Mouse (Mus musculus): Measurements from ENCODE around the gene Ptprk.

Ptprk gene

DNA sequence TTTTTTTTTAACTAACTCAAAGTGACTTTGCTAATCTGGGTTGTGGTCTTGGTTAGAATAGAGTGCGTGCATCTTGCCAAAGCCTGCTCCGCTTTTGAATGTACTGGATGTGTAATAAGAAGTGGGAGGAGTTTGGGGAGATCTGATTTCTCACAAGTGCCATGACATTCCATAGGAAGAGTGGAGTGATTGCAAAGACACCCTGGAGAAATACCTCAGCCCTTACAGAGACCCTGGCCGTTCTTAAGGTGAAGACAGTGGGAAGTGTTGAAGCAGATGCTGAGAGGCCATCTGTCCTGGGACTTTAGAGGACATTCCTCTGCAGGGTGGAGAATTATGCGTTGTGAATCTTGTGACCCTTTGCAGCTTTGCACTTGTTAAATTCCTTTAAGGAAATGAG, 110.7 kb downstream of the Ptprk start:
- no peak for DNase-seq (ENCODE audit: low read depth, low spot score)

DNA sequence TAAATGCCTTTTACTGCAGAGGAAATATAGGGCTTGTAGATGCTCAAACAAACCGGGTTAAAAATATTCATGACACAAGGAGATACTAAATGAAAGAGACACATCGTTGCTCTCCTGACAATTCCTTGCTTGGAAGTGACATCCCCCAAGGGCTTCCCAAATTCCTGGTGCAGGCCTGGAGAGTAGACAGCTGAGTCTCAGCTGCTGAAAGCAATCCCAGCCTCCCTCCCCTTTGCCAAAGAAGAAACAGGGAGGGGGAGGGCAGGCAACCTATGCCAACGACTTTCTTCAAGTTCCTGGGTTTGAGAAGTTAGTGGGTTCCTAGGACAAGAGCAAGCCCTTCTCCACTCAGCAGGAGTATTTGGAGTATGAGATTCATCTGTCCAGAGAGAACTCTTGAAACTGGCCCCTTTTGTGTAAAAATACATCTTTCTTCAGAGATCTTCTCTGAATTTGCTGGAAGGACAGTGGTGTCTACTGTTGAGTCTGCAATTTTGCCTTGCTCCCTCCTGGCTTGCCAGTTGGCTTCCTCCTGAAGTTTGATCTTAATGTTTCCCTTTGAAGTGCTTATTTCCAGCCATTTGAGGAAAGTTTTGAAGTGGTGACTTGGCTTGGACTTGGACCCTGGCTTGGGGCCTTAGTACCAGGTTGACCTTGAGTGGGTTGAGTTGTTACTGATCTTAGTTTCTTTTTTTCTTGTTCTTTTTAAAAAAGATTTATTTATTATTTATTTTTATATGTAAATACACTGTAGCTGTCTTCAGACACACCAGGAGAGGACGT, 111.6 kb downstream of the Ptprk start:
- no peak for DNase-seq (ENCODE audit: low read depth, low spot score)

GRCm38 (mm10) chr10:28191440-28191839, 116.8 kb downstream of the Ptprk start:
- DNase-seq (ENCODE audit: low read depth, low spot score): no peak

- DNase-seq (ENCODE audit: low read depth, low spot score): no peak
Observed at GRCm38 (mm10) chr10:28193630-28194029, 119.0 kb downstream of the Ptprk start.

- no peak for DNase-seq (ENCODE audit: low read depth, low spot score)
Observed at GRCm38 (mm10) chr10:28200609-28201008, 126.0 kb downstream of the Ptprk start.

DNA sequence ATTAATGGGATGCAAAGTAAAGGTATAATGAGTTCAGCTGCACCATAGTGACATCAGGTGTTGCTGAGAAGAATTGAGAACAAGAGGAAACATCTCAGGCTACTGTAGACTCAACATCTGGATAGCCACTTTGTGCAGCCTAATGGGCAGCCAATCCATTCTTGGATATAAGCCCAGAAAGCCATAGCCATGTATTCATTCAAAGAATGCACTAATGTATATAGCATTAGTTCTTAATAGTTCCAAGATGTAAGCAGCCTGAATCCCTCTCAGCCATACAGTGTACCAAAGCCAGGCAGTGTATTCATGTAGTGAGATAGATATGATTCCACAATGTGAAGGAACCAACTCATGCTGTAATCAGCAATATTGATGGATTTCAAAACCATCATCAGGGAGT, 134.8 kb downstream of the Ptprk start:
- DNase-seq (ENCODE audit: low read depth, low spot score): no peak

DNA sequence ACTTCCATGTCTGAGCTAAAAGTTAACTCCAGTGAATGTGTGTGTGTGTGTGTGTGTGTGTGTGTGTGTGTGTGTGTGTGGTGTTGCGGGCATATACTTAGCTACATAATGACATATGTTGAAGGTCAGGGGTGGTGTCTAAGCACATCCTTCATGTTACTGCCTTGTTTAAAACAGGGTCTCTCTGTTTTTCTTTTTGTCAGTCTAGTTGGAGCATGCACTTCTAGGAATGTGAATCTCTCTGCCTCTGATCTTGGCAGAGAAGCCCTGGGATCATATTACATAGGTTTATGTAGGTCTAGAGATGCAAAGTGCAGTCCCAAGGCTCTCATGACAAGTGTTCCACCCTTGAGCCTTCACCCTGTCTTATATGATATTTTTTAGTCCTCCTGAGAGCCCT, 137.5 kb downstream of the Ptprk start:
- DNase-seq (ENCODE audit: low read depth, low spot score): no peak

DNA sequence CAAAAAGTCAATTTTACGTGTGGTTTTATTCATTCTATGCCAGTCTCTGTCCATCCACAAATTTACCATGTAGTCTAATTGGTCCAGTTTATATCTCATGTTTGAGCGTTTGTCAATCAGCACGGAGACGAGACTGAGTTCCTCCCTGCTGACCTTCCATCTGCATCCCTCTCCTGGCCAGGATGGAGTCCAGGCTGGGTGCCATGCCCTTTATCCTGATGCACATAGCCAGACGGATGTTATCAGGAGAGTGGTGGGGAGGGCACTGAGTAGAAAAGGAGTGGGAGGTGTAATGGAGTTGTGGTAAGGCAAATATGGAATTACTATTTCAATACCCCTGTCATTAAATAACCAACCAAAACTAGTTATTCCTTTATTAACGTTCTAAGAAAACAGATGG, 140.5 kb downstream of the Ptprk start:
- no peak for DNase-seq (ENCODE audit: low read depth, low spot score)

DNA sequence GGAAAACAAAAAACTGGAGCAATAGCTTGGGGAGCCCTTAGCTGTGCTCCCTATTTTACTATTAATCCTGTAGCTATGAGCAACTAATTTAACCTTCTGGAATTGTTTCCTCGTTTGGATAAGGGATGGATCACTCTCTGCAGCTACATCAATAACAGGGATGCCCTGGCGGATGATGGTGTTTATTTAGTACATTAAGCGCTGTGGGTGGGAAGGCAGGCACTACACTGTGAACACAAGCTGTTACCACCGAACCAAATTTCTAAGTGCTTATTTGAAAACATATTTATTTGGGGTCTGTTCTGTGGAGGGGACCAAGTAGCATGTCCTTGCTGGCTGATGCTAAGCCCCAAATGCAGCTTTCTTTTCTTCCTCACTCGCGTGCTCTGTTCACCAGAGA, 149.0 kb downstream of the Ptprk start:
- DNase-seq (ENCODE audit: low read depth, low spot score): no peak

DNA sequence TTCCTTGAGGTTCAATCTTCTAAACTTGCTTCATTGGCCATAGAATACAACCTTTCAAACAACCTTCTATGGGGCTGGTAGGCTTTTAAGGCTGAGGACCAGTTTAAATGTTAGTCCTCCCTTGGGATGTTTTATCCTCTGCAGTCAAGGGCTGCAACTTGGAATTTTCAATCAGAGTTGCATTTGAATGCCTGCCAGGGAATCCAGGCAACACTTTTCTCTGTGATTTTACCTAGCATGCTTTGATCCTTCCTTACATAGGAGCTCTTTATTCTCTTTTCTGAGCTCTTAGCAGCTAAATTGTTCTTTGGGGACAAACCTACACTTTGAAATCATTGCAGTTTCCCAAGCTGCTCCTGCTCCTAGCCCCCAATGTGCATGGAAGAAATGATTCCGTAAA, 149.8 kb downstream of the Ptprk start:
- no peak for DNase-seq (ENCODE audit: low read depth, low spot score)

GRCm38 (mm10) chr10:28225536-28226075, 151.0 kb downstream of the Ptprk start:
- DNase-seq (ENCODE audit: low read depth, low spot score): no peak

GRCm38 (mm10) chr10:28227732-28228131, 153.1 kb downstream of the Ptprk start:
- DNase-seq (ENCODE audit: low read depth, low spot score): no peak

DNA sequence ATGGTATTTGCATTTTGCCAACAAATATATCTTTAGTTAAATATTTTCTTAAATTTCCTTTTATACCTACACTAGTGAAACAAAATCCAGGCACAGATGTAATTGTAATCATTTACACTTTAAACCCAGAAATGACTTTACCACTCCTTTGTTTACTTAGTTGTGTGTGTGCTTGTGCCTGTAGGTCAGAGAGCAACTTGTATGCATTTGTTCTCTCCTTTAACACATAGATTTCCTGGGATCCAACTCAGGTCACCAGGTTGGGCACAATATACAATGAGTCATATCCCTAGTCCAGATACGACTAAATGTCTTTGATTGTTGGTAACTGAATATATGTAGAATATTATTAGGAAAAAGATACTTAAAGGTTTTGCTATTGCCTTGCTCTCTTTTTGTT, 153.6 kb downstream of the Ptprk start:
- DNase-seq (ENCODE audit: low read depth, low spot score): no peak

- DNase-seq (ENCODE audit: low read depth, low spot score): no peak
Observed at GRCm38 (mm10) chr10:28232273-28233167, 157.9 kb downstream of the Ptprk start.

DNA sequence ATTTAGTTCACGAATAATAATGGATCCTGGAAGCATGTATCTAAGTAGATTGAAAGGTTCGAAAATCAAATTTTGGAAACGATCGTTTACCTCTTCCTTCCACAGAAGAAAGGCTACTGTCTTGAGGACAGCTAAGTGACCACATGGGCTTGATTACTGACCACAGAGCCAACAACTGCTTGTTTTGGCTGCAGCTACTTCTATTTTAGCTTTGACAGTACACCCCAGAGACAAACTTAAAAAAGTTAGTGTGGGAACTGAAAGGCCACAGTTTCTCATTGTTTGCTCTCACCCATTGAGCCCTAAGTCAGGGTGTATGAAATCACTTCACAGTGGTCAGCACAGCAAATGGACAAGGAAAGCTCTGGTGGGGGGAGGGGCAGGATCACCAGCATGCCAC, 174.4 kb downstream of the Ptprk start:
- no peak for DNase-seq (ENCODE audit: low read depth, low spot score)

GRCm38 (mm10) chr10:28251385-28251784, 176.8 kb downstream of the Ptprk start:
- no peak for DNase-seq (ENCODE audit: low read depth, low spot score)

DNA sequence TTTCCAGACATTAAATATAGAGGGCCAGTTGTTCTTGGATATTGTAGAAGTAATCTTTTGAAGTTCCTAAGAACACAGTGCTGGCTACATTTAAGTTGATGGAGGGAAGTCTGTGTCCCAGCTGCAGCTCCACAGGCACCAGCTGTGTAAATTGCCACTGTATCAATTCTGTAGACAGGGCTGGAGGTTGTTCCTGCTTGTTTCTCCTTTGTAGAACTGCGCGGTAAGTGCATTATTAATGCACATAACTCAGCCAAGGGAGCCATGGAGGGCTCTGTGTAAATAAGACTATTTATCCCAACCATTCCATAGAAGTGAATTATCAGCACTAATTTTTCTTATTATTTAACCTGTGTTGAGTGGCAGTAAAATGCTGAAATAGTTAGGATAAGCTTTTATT, 186.0 kb downstream of the Ptprk start:
- no peak for DNase-seq (ENCODE audit: low read depth, low spot score)

- DNase-seq (ENCODE audit: low read depth, low spot score): no peak
Observed at GRCm38 (mm10) chr10:28262159-28262558, 187.5 kb downstream of the Ptprk start.

- no peak for DNase-seq (ENCODE audit: low read depth, low spot score)
Observed at GRCm38 (mm10) chr10:28263546-28263945, 188.9 kb downstream of the Ptprk start.

- no peak for DNase-seq (ENCODE audit: low read depth, low spot score)
Observed at GRCm38 (mm10) chr10:28270273-28270672, 195.7 kb downstream of the Ptprk start.

GRCm38 (mm10) chr10:28271729-28272606, 197.3 kb downstream of the Ptprk start:
- no peak for DNase-seq (ENCODE audit: low read depth, low spot score)

DNA sequence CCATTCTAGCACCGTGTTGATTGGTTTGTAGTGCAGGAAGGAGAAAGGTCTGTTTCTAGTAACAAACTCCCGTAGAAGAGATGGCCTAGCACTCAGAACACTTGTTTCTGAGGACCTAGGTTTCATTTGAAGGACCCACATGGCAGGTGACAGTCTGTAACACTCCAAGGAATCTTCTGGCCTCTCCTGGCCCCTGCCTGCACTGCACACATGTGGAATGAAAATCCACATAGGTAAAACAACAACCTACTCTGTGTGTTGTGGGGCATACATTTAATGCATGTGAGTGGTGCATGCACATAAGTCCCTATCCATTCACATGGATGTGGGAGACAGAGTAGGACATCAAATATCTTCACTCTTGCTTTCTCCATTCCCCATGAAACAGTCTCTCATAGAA, 204.1 kb downstream of the Ptprk start:
- no peak for DNase-seq (ENCODE audit: low read depth, low spot score)

Data from A20 (cell line).